Mouse (Mus musculus) midbrain, postnatal 0 days (tissue): ENCODE measurements around the gene Ccdc77. TPM values are rescaled to one million over a fixed set of nuclear protein-coding genes. Genes with fewer than 3 reads are reported as not detected.

ENCODE experiments used
- ATAC-seq: fragments of 200-750 bp; cut with Nextera tagmentation; 2 replicates; pipeline ENCODE4 v1.8.0; 2017; ENCODE audit warnings: moderate number of reproducible peaks, mild to moderate bottlenecking, moderate TSS enrichment, moderate library complexity; ENCODE audit not compliant: low FRiP score
- DNase-seq: peaks from one replicate; pipeline ENCODE4 v3.0.0-alpha.2; 2015; ENCODE audit warnings: low spot score
- H3K27ac ChIP-seq: fragments of 300-500 bp; sonication (generic); 2 replicates; pipeline ENCODE4 v1.5.1; 2014; ENCODE audit warnings: low read depth, mild to moderate bottlenecking, low read length, mixed read lengths
- H3K27me3 ChIP-seq: fragments of 300-500 bp; sonication (generic); 2 replicates; pipeline ENCODE4 v1.6.1; 2014; ENCODE audit warnings: low read length, control low read depth, mixed read lengths; ENCODE audit not compliant: insufficient read depth
- H3K36me3 ChIP-seq: fragments of 300-500 bp; sonication (generic); 2 replicates; pipeline ENCODE4 v1.6.1; 2014; ENCODE audit warnings: low read length, control low read depth, mixed read lengths; ENCODE audit not compliant: insufficient read depth
- H3K4me1 ChIP-seq: fragments of 300-500 bp; sonication (generic); 2 replicates; pipeline ENCODE4 v1.6.1; 2014; ENCODE audit warnings: mild to moderate bottlenecking, control low read depth, antibody characterized with exemption, low read length, mixed read lengths; ENCODE audit not compliant: insufficient read depth
- H3K4me2 ChIP-seq: fragments of 300-500 bp; sonication (generic); 2 replicates; pipeline ENCODE4 v1.6.1; 2014; ENCODE audit warnings: low read depth, mild to moderate bottlenecking, low read length, mixed read lengths; ENCODE audit not compliant: poor library complexity, severe bottlenecking
- H3K4me3 ChIP-seq: fragments of 300-500 bp; sonication (generic); 2 replicates; pipeline ENCODE4 v1.5.1; 2014; ENCODE audit warnings: low read depth, mild to moderate bottlenecking, low read length, moderate library complexity
- H3K9ac ChIP-seq: fragments of 300-500 bp; sonication (generic); replicated peaks from 2 replicates; pipeline ENCODE4 v1.6.1; 2014; ENCODE audit warnings: mild to moderate bottlenecking, low read length, moderate library complexity, mixed read lengths; ENCODE audit not compliant: poor library complexity, severe bottlenecking
- H3K9me3 ChIP-seq: fragments of 300-500 bp; sonication (generic); 2 replicates; pipeline ENCODE4 v1.6.1; 2016; ENCODE audit warnings: low read length, control low read depth
- CTCF ChIP-seq: IDR thresholded peaks from 2 replicates; pipeline ENCODE4 v1.5.1; 2016; ENCODE audit warnings: antibody characterized with exemption, mild to moderate bottlenecking
- WGBS: fragments of 180-500 bp; shearing (Covaris S2); extraction: QIAGEN DNeasy Blood & Tissue Kit; methylation state at CpG from one replicate; pipeline ENCODE4 v1.1.7; 2014; 5-methylcytosine and 5-hydroxymethylcytosine counted together
- polyA plus RNA-seq: library from polyadenylated mRNA; unstranded; fragments of >200 nt; fragmentation: Nextera tagmentation; extraction: Ambion mirVana; gene quantifications from 2 replicates; pipeline ENCODE4 v1.2.1, GENCODE M21; 2015
- total RNA-seq: library from RNA; depleted of rRNA; stranded (reverse); fragments of >200 nt; gene quantifications from 2 replicates; pipeline ENCODE4 v1.2.3, GENCODE M21; 2014; rRNA removed

Gene Ccdc77
- total RNA-seq (5.9 and 10.7 TPM in 2 replicates), polyA plus RNA-seq (6.4 and 6.7 TPM in 2 replicates)

GRCm38 (mm10) chr6:120363688-120364522 is at the start of gene Ccdc77, which contains the start of gene Kdm5a:
Gene Ccdc77 (minus strand): TSS chr6:120364374.
Gene Kdm5a (plus strand): TSS chr6:120364124.
- no peaks in the 10 kb centered on the region for H3K9me3 ChIP-seq
- TF ChIP-seq CTCF: peak; percentile 57
- H3K36me3 ChIP-seq: peaks cover 8% of the 10 kb centered on the region; the same call in 1 of the 2 replicates
- peak within 1 kb of the TSS; percentile 99 for H3K4me3 ChIP-seq
- H3K27me3 ChIP-seq: no peaks in the 10 kb centered on the region
- H3K4me2 ChIP-seq: peak within 1 kb of the TSS; percentile 81
- under 1% methylated on average over 71 of the region's 71 CpGs for WGBS
- peaks cover 6% of the 10 kb centered on the region for H3K4me1 ChIP-seq
- peak within 1 kb of the TSS; percentile 84 for H3K9ac ChIP-seq
- H3K27ac ChIP-seq: peak within 1 kb of the TSS; percentile 94
- ATAC-seq (peak; percentile 96), DNase-seq (peak; percentile 97)

GRCm38 (mm10) chr6:120403936-120404335 is 39.8 kb upstream of the Ccdc77 start:
- no peak for ATAC-seq
- Histone ChIP-seq H3K9ac (no peak overlapping the region), H3K9me3 (no peaks in the 10 kb centered on the region), H3K4me2 (no peak overlapping the region), H3K27ac (no peak overlapping the region), H3K4me3 (no peak overlapping the region), H3K4me1 (no peaks in the 10 kb centered on the region), H3K27me3 (no peaks in the 10 kb centered on the region), H3K36me3 (peaks cover 21% of the 10 kb centered on the region)
- no peak for DNase-seq
- no peak for TF ChIP-seq CTCF
- WGBS: 100% methylated on average over 1 of the region's 1 CpGs

- Histone ChIP-seq H3K4me3 (no peak overlapping the region), H3K4me2 (no peak overlapping the region), H3K36me3 (peaks cover 23% of the 10 kb centered on the region; the same call in 1 of the 2 replicates), H3K9me3 (no peaks in the 10 kb centered on the region), H3K9ac (no peak overlapping the region), H3K4me1 (no peaks in the 10 kb centered on the region), H3K27me3 (no peaks in the 10 kb centered on the region), H3K27ac (no peak overlapping the region)
- ATAC-seq (no peak), DNase-seq (no peak)
- no peak for TF ChIP-seq CTCF
- 93% methylated on average over 5 of the region's 5 CpGs for WGBS
Measured at GRCm38 (mm10) chr6:120395622-120396345, 31.6 kb upstream of the Ccdc77 start.

- DNase-seq: no peak
- TF ChIP-seq CTCF: no peak
- WGBS: 91% methylated on average over 2 of the region's 2 CpGs
- no peak overlapping the region for H3K4me2 ChIP-seq
- H3K9ac ChIP-seq: no peak overlapping the region
- no peak overlapping the region for H3K4me3 ChIP-seq
- H3K27ac ChIP-seq: no peak overlapping the region
- peaks cover 19% of the 10 kb centered on the region; the same call in 1 of the 2 replicates for H3K36me3 ChIP-seq
- H3K9me3 ChIP-seq: no peaks in the 10 kb centered on the region
- no peak for ATAC-seq
- H3K27me3 ChIP-seq: no peaks in the 10 kb centered on the region
- H3K4me1 ChIP-seq: no peaks in the 10 kb centered on the region
Measured at GRCm38 (mm10) chr6:120392811-120393210, 28.6 kb upstream of the Ccdc77 start.

GRCm38 (mm10) chr6:120390054-120390453 is 25.9 kb upstream of the Ccdc77 start:
- no peak overlapping the region for H3K4me2 ChIP-seq
- H3K9me3 ChIP-seq: no peaks in the 10 kb centered on the region
- 86% methylated on average over 3 of the region's 3 CpGs for WGBS
- ATAC-seq (no peak), DNase-seq (no peak)
- TF ChIP-seq CTCF: no peak
- no peak overlapping the region for H3K9ac ChIP-seq
- H3K27me3 ChIP-seq: no peaks in the 10 kb centered on the region
- no peak overlapping the region for H3K27ac ChIP-seq
- no peaks in the 10 kb centered on the region for H3K4me1 ChIP-seq
- peaks cover 15% of the 10 kb centered on the region; the same call in 1 of the 2 replicates for H3K36me3 ChIP-seq
- H3K4me3 ChIP-seq: no peak overlapping the region
